Mouse (Mus musculus) midbrain, embryonic 14.5 days (tissue): Measurements from ENCODE around the gene Ptprcap. TPM values are rescaled to one million over a fixed set of nuclear protein-coding genes. Genes with fewer than 3 reads are reported as not detected.

Experiments used
- ATAC-seq: fragments of 200-750 bp; cut with Nextera tagmentation; 2 replicates; pipeline ENCODE4 v1.8.0; 2017; ENCODE audit warnings: moderate number of reproducible peaks, moderate library complexity; ENCODE audit not compliant: low FRiP score, low TSS enrichment
- DNase-seq: peaks from one replicate; pipeline ENCODE4 v3.0.0-alpha.2; 2015
- H3K27ac ChIP-seq: fragments of 300-500 bp; sonication (generic); replicated peaks from 2 replicates; pipeline ENCODE4 v1.5.1; 2014; ENCODE audit warnings: mild to moderate bottlenecking, low read depth, low read length, moderate library complexity
- H3K27me3 ChIP-seq: fragments of 300-500 bp; sonication (generic); 2 replicates; pipeline ENCODE4 v1.6.1; 2014; ENCODE audit warnings: low read length, control low read depth, mixed read lengths; ENCODE audit not compliant: control insufficient read depth, insufficient read depth
- H3K36me3 ChIP-seq: fragments of 300-500 bp; sonication (generic); 2 replicates; pipeline ENCODE4 v1.6.1; 2014; ENCODE audit warnings: low read length, control low read depth; ENCODE audit not compliant: control insufficient read depth, insufficient read depth
- H3K4me1 ChIP-seq: fragments of 300-500 bp; sonication (generic); 2 replicates; pipeline ENCODE4 v1.6.1; 2014; ENCODE audit warnings: mild to moderate bottlenecking, antibody characterized with exemption, low read length, control low read depth; ENCODE audit not compliant: control insufficient read depth, insufficient read depth
- H3K4me2 ChIP-seq: fragments of 300-500 bp; sonication (generic); 2 replicates; pipeline ENCODE4 v1.6.1; 2014; ENCODE audit warnings: mild to moderate bottlenecking, low read length, moderate library complexity
- H3K4me3 ChIP-seq: fragments of 300-500 bp; sonication (generic); replicated peaks from 2 replicates; pipeline ENCODE4 v1.5.1; 2014; ENCODE audit warnings: low read depth, low read length
- H3K9ac ChIP-seq: fragments of 300-500 bp; sonication (generic); replicated peaks from 2 replicates; pipeline ENCODE4 v1.6.1; 2014; ENCODE audit warnings: mild to moderate bottlenecking, low read length, moderate library complexity
- H3K9me3 ChIP-seq: fragments of 300-500 bp; sonication (generic); 2 replicates; pipeline ENCODE4 v1.6.1; 2016; ENCODE audit warnings: low read length, control low read depth, mixed read lengths; ENCODE audit not compliant: control insufficient read depth
- WGBS: fragments of 180-500 bp; shearing (Covaris S2); extraction: QIAGEN DNeasy Blood & Tissue Kit; methylation state at CpG from one replicate; pipeline ENCODE4 v1.1.7; 2014; 5-methylcytosine and 5-hydroxymethylcytosine counted together
- polyA plus RNA-seq: library from polyadenylated mRNA; unstranded; fragments of >200 nt; fragmentation: Nextera tagmentation; extraction: Ambion mirVana; gene quantifications from 2 replicates; pipeline ENCODE4 v1.2.1, GENCODE M21; 2014

Gene Ptprcap
- polyA plus RNA-seq, 1 experiment from 2014 or later = 0.64 TPM

GRCm38 (mm10) chr19:4154437-4155222, 1.2 kb downstream of the Ptprcap start:
- H3K36me3 ChIP-seq = peaks cover 77% of the 10 kb centered on the region
- no peaks in the 10 kb centered on the region for H3K9me3 ChIP-seq
- peaks cover under 1% of the 10 kb centered on the region; the same call in 1 of the 2 replicates for H3K4me1 ChIP-seq
- H3K27me3 ChIP-seq = no peaks in the 10 kb centered on the region
- 84% methylated on average over 13 of the region's 13 CpGs for WGBS
- H3K9ac ChIP-seq = 0 out of 2 replicates have a peak overlapping the region, but pooled peaks have one; percentile 13
- DNase-seq (no peak), ATAC-seq (no peak)
- no peak overlapping the region for H3K27ac ChIP-seq
- H3K4me2 ChIP-seq = no peak overlapping the region
- no peak overlapping the region for H3K4me3 ChIP-seq

DNA sequence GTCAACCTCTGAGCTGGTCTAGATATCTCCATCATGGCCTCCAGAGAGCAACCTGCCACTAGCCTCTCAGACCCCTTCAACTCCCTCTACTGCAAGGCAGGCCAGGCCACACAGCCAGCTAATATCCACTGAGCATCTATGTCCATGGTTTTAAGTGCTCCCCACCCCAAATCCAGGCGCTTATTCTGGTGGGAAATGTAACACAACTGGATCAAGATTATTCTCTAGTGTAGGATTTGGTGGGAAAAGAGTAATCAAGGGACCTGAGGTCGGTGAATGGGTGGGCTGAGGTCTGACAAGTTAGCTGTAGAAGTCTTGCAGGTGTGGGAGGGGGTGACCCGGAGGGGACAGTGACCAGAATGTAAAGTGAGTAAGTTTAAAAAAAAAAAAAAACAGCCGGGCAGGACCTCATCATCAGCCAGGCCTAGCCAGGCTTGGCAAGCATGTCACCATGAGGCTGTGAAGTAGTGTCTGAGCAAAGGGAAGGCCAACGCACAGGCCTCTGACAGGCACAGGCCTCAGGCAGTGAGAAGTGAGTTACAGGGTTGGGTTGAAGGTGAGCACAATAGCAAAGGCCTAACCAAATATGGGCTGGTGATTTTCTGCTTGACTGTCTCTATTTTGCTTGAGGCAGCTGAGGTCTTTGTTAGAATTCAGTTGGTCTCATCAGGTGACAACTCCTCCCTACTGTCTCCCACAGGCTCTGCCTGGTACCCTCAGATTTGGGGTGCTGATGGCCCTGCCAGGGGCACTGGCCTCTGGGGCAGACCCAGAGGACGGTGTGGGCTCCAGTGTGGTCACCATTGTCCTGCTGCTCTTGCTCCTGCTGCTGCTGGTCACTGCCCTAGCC, 2.0 kb downstream of the Ptprcap start:
- WGBS = 71% methylated on average over 6 of the region's 6 CpGs
- no peaks in the 10 kb centered on the region for H3K27me3 ChIP-seq
- H3K4me1 ChIP-seq = no peaks in the 10 kb centered on the region
- H3K4me3 ChIP-seq = no peak overlapping the region
- ATAC-seq = no peak
- H3K4me2 ChIP-seq = no peak overlapping the region
- DNase-seq = no peak
- H3K9me3 ChIP-seq = no peaks in the 10 kb centered on the region
- no peak overlapping the region for H3K27ac ChIP-seq
- peaks cover 75% of the 10 kb centered on the region for H3K36me3 ChIP-seq
- no peak overlapping the region for H3K9ac ChIP-seq

- no peak overlapping the region for H3K4me2 ChIP-seq
- WGBS = 70% methylated on average over 20 of the region's 20 CpGs
- ATAC-seq (no peak), DNase-seq (no peak)
- no peaks in the 10 kb centered on the region for H3K9me3 ChIP-seq
- no peak overlapping the region for H3K4me3 ChIP-seq
- H3K27ac ChIP-seq = no peak overlapping the region
- H3K4me1 ChIP-seq = no peaks in the 10 kb centered on the region
- no peaks in the 10 kb centered on the region for H3K27me3 ChIP-seq
- no peak overlapping the region for H3K9ac ChIP-seq
- H3K36me3 ChIP-seq = peaks cover 74% of the 10 kb centered on the region
These were observed 2.7 kb downstream of the Ptprcap start for GRCm38 (mm10) chr19:4156073-4156579.

DNA sequence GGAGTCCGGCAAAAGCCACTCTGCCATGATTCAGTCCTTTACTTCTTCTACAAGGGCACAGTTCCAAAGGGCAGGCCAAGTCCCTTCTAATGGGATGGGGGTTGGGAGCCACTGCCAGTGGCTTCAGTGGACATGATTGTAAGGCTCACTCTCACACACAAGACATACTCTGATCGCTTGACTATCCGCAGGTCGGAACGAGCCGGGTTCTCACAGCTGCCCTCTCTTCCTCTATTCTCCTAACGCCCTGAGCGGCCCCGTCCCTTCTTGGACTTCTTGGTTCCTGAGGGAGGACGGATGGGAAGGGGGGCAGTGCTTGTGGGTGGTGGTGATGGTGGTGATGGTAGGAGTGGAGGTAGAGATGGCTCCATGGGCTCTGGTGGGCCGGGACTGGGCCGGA, 3.4 kb downstream of the Ptprcap start:
- Histone ChIP-seq H3K27ac (no peak overlapping the region), H3K4me2 (no peak overlapping the region), H3K36me3 (peaks cover 76% of the 10 kb centered on the region), H3K9ac (no peak overlapping the region), H3K9me3 (no peaks in the 10 kb centered on the region), H3K4me3 (no peak overlapping the region), H3K4me1 (no peaks in the 10 kb centered on the region), H3K27me3 (no peaks in the 10 kb centered on the region)
- DNase-seq = no peak
- 89% methylated on average over 12 of the region's 12 CpGs for WGBS
- no peak for ATAC-seq

DNA sequence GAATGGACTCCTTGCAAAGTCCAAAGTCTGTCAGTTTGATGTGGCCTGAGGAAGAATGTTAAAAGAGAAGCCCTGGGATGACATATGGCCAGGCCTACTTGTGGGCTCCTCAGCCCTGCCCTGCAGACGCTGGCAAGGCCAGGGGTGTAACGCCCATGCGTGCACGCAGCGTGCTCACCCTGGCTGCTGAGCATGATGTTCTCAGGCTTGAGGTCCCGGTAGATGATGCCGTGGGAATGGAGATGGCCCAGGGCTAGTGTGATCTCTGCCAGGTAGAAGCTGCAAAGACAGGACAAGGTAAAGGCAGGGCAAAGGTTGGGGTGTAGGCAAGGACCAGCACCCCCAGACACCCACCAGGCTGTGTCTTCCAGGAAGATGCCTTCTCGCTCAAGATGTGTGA, 5.6 kb downstream of the Ptprcap start:
- Histone ChIP-seq H3K27me3 (no peaks in the 10 kb centered on the region), H3K9ac (no peak overlapping the region), H3K36me3 (peaks cover 62% of the 10 kb centered on the region), H3K4me2 (no peak overlapping the region), H3K4me1 (peaks cover 13% of the 10 kb centered on the region), H3K4me3 (no peak overlapping the region), H3K9me3 (no peaks in the 10 kb centered on the region), H3K27ac (no peak overlapping the region)
- DNase-seq (no peak), ATAC-seq (no peak)
- 97% methylated on average over 8 of the region's 8 CpGs for WGBS

DNA sequence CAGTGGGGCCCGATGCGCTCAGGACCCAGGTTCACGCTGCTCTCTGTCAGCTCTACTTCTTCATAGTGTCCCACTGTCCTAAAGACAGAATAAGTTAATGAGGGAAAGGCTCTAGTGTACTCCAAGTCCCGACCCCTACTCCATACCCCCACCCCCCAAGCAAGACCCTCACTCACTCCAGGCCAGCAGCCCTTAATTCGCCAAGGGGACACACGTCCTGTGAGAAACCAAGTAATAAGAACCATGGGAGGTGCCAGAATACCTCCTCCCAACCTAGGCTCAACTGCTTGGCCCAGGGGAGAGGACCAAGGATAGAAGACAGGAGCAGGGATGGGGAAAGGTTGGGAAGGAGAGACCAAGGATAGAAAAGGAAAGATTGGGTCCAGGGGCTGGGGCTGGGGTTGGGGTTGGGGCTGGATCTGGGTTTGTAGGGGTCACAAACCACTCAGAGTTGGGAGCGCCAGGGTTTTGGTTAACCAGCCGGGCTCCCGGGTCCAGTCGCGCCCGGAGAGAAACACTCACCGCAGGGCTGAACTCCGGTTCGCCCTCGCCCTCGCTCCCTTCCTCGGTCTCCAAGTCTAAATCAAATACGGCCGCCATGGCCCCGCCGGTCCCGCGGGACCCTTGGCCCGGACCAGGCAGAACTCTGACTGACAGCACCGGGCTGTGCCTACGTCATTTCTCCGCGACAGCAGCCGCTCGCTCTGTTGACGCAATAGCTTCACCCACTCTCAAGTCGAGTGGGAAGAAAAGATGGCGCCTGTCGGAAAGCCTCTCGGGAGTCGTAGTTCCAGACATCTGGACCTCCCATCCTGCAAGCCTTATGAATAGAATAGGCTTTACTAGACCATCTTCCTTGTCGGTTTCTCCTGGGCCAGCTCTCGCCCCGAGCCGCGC, 9.5 kb downstream of the Ptprcap start, which contains the start of gene Rps6kb2:
Gene Rps6kb2 (minus strand): TSS at position 709 of the 897 bp plus-strand sequence.
- H3K4me2 ChIP-seq = peak within 1 kb of the TSS; percentile 72

GRCm38 (mm10) chr19:4163543-4163887, 10.1 kb downstream of the Ptprcap start:
- Histone ChIP-seq H3K9me3 (no peaks in the 10 kb centered on the region), H3K27me3 (no peaks in the 10 kb centered on the region), H3K36me3 (peaks cover 29% of the 10 kb centered on the region), H3K9ac (peak overlapping the region; percentile 67), H3K4me1 (peaks cover 13% of the 10 kb centered on the region), H3K27ac (peak overlapping the region; percentile 88), H3K4me3 (peak overlapping the region; percentile 56), H3K4me2 (peak overlapping the region; percentile 72)
- DNase-seq = no peak
- 34% methylated on average over 4 of the region's 4 CpGs for WGBS
- peak; percentile 38; the same call in 1 of the 2 replicates for ATAC-seq

More for the DNA sequence above, 9.5 kb downstream of the Ptprcap start, which contains the start of gene Rps6kb2:
- DNase-seq = peak; percentile 98
- H3K27ac ChIP-seq = peak within 1 kb of the TSS; percentile 88
- no peaks in the 10 kb centered on the region for H3K27me3 ChIP-seq
- H3K4me3 ChIP-seq = peak within 1 kb of the TSS; percentile 56
- peaks cover 13% of the 10 kb centered on the region for H3K4me1 ChIP-seq
- peaks cover 35% of the 10 kb centered on the region for H3K36me3 ChIP-seq
- H3K9ac ChIP-seq = peak within 1 kb of the TSS; percentile 67
- 7% methylated on average over 42 of the region's 42 CpGs for WGBS
- peak; percentile 88 for ATAC-seq
- no peaks in the 10 kb centered on the region for H3K9me3 ChIP-seq

- ATAC-seq (no peak), DNase-seq (no peak)
- peak overlapping the region; percentile 88 for H3K27ac ChIP-seq
- H3K4me2 ChIP-seq = no peak overlapping the region
- no peaks in the 10 kb centered on the region for H3K27me3 ChIP-seq
- 84% methylated on average over 3 of the region's 3 CpGs for WGBS
- H3K36me3 ChIP-seq = peaks cover 23% of the 10 kb centered on the region
- peak overlapping the region; percentile 67; the same call in 1 of the 2 replicates for H3K9ac ChIP-seq
- H3K4me1 ChIP-seq = peaks cover 13% of the 10 kb centered on the region
- no peak overlapping the region for H3K4me3 ChIP-seq
- no peaks in the 10 kb centered on the region for H3K9me3 ChIP-seq
These were observed 10.7 kb downstream of the Ptprcap start for GRCm38 (mm10) chr19:4164100-4164499.
